Mouse (Mus musculus): ENCODE results near the gene Btbd19.

GRCm38 (mm10) chr4:117139217-117139612, 13.7 kb upstream of the Btbd19 start:
- TF ChIP-seq CTCF (IDR thresholded peaks at IDR 0.05; ENCODE audit: low read depth, low read length) (peak; percentile 72), GATA1 (IDR thresholded peaks at IDR 0.05; ENCODE audit: borderline replicate concordance, low read length) (no peak)

Measured in G1E (cell line).